Mouse (Mus musculus): ENCODE results near the gene Myo1f.

Myo1f gene

DNA sequence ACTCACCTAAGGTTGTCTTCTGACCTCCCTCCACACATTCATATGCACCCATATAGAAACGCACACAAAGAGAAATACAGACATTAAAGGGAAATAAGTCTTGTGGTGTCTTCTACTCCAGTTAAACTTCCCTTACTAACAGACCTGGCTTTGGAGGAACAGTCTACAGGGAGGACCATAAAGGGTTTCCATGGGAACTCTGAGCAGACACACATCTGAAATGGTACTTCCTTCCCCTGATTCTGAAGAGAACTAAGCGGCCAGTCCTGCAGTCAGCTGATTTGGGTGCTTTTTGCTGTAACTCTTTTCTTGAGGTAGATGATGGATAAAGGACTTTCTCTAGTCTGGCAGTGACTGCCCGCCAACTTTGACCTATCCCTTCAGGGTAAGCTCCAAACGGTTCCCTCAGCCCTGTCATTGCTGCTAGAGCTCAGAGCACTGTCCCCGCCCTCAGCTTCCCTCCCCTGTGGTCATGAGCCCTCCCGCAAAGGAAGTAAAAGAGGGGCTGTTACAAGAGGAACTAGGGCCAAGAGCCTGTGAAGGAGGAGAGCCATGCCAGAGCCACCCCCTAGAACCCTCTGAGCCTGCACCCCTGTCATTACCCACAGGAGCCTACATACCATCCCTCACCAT, at the start of gene Myo1f:
Gene Myo1f (plus strand): TSS at position 485 of the 633 bp plus-strand sequence.
- DNase-seq (ENCODE audit: low read depth, low spot score) = no peak

DNA sequence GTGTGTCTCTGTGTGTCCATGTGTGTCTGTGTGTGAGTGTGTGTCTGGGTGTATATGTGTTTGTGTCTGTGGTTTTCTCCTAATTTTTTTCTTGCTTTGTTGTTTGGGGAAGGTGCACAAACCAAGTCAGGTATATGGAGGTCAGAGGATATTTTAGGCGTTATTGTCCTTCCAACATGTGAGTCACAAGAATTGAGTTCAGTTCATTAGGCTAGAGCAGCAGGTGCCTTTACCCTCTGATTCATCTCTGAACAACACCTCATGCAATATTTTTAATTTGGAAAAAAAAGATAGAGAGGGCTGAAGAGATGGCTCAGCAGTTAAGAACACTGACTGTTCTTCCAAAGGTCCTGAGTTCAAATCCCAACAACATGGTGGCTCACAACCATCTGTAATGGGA, 47.1 kb upstream of the Myo1f start:
- DNase-seq (ENCODE audit: low read depth, low spot score) = no peak

DNA sequence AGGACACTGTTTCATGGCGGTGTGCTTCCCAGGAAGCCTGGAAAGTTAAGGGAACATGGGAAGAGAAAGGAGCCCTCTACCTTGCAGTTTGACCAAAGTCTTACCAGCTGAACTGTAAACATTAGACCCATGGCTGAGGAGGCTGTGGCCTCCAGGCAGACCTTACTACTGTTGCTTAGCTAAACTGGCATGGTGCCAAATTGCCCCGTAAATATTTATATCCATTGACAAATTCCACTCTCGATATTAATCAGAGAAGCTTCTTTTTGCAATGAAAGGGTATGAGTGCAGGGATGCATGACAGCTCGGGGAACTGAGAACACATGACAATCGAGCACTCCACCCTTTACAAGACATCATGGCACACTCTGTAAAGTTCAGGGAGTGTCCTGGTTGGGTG, 45.3 kb upstream of the Myo1f start:
- DNase-seq (ENCODE audit: low read depth, low spot score) = no peak

DNA sequence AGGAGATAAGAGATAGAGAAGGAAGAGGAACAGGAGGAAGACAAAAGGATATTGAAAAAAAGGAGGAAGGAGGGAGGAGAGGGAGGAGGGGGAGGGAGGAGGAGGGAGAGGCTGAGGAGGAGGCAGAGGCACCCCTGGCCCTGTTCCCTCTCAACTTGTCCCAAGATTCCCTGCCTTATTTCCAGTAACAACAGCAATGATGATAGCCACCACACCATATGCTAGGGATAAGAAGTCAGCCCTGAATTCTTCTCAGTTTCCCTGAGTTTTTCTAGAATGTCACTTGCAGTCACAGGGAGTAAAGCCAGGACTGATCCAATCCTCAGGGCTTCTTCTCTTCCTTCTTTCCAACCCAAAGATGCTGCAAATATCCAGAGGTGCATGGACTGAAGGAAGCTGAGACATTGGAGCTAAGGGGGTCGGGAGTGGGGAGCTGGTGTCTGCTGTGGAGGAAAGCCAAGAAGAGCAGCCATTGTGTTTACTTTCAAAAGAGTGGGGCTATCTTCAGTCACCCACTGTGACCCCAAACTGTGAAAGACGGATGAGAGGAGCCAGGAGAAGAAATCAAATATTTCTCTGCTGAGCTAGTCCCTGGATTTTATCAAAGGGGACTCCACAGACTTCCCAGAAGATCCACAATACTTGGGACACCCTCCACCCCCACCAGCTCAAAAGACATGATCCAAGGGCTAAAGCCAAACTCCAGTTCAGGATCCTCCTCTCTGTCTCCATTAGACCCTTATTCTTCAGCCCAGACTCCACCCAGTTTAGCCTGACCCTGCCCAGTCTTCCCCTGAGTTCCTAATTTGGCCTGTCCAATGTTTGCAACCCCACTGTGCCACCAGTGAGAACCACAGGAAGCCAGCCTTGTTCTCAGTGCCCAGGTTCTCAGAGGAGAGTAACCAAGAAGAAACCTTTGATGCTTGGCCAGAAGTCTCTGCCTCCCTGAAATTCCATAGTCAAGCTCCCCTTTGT, 42.8 kb upstream of the Myo1f start:
- no peak for DNase-seq (ENCODE audit: low read depth, low spot score)

DNA sequence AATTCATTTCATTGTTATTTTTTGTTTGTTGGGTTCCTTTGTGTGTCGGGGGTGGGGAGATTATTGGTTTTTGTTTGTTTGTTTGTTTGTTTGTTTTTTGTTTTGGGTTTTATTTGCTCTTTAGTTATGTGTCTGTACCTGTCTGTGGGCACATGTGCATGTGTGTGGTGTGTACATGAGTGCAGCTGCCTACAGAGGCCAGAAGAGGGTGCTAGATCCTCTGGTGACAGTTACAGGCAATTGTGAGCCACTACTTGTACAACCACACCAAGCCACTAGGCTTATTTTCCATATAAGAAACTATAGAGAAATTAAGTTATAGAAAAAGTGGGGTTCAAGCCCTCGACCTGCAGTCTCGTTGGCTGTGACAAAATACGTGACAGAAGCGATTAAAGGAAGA, 41.6 kb upstream of the Myo1f start:
- no peak for DNase-seq (ENCODE audit: low read depth, low spot score)

DNA sequence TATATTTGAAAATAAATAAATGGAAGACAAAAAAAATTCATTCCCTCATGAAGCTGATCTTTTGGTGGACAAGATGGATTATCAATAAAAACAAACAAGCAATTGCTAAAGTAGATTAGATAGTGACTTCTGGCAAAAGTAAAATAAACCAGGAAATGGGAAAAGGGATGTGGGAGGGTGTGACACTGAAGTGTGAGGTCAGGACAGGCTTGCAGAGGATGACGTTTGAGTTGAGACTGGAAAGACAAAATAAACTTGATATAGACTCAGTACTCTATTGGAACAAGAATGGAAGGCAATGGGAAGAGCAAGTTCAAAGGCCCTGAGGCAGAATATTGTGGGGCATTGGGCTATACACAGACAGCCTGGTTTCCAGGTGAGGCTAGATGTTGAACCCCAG, 35.1 kb upstream of the Myo1f start:
- no peak for DNase-seq (ENCODE audit: low read depth, low spot score)

DNA sequence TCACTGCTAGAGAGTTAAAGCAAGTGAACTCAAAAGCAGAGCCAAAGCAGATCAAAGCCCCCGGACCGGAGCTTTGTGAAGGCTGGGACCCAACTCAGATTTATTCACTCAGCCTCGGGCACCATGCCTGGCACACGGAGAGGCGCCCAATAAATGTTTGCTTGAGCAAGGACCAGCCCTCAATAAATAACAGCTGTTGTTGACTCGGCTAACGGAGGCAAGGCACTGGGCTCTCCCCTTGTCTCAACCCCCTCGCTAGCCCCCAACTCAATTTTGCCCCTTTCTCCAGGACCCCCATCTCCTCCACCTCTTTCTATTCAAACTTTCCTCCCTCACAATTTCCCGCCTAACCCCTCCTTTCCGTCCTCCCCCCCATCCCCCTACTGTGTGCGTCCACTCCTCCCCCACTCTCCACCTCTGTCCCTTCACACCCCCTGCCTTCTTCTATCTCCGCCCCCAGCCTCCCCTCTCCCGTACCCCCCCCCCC, 32.0 kb upstream of the Myo1f start:
- DNase-seq (ENCODE audit: low read depth, low spot score) = no peak

DNA sequence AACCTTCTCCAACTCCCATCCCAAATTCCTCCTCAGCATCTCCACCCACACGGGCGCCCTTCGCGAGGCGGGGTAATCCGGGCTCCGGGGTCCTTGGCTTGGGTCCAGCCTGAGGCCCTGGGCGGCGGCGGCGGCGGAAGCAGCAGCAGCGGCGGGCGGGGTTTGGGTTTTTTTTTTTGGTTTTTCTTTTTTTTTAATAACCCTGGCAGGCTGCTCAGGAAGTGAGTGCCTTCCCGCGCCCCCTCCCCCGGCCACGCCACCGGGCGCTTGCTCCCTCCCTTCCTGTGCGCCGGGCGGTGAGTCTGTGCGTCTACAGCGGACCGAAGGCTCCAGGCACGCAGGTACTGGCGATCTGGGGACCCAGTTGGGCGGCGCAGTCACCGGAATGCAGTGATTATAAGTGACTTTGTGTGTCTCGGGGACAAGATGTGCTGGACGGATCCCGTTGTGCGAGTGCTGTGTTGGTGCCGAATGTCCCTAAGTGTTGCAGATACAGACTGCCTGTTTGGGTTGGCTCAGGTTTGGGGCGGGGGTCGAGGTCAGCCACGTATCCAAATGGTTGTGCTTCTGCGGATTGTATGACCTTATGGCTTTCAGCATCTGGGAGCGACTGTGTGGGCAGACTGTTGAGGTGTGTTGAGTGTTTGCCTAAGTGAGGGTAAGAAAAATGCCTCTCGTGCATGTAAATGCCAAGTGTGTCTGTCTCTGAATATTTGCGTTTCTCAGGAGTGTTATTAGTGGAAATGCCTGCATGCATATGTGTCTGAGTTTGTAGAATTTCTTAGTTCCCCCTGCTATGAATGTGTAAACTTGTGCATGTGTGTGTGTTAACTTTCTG, 31.4 kb upstream of the Myo1f start, which contains the start of gene Adamts10:
Gene Adamts10 (plus strand): TSS at position 287 of the 838 bp plus-strand sequence.
- DNase-seq (ENCODE audit: low read depth, low spot score) = peak; percentile 17

DNA sequence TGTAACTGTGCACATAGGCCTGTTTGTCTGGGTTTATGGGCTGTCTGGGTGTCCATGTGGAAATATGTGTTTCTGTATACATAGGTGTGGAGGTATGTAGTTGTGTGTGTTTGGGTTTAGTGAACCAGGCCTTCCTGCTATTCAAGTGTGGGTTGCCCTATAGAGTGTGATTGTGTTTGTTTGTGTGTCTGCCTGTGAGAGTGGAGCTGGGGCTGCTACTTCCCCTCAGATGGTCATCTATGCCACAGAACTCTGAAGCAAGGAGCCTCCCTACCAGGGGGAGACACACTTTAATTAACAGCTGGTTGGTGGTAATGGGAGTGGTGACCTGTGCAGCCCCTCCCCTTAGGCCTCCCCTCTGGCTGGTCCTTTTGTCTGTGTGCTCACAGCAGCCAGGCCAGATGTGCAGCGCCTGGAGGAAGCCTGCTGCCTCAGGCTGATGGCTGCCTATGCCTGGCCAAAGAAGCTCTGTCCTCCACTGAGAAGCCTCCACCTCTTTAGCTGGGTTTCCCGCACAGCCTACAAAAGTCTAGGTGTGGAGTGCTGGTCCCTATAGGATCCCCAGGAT, 30.6 kb upstream of the Myo1f start:
- no peak for DNase-seq (ENCODE audit: low read depth, low spot score)

DNA sequence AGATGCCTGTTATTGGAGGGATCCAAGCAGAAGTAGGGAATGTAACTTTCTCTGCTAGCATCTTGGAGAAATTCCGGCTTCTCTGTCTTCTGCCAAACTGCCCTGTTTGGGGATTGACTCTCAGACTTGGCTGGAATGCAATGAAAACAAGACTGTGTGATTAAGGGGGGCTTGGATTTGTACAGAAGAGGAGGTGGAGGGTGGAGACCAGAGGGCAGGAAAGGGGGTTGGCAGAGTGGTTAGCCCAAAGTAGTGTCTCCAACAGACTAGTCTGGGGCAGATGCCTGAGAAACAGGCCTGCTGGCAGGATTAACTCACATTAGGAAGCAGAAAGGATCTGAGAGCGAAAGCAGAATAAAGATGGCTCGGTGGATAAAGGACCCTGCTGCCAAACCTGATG, 29.0 kb upstream of the Myo1f start:
- DNase-seq (ENCODE audit: low read depth, low spot score) = no peak

DNA sequence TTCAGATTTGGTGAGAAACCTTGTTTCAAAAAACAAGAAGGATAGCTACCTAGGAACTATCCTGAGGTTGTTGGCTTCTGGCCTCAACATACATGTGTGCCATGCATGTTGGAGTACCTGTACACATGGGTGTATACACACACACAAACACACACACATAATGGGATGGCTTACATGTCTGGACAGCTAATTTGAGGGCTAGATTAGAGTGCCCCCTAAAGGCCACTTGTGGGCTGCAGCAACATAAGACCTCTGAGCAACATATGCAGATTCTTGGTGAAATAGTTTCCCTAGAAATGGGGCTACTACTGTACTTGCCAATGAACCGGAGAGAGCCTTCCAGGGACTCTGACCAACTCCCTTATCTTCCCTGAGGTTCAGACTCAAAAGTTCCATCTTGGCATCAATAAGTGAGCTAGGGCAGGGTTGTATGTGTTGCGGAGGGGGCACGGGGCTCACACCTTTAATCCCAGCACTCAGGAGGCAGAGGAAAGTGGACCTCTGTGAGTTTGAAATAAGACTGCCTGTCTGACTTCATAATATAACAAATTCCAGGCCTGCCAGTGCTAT, 16.3 kb upstream of the Myo1f start:
- DNase-seq (ENCODE audit: low read depth, low spot score) = no peak

DNA sequence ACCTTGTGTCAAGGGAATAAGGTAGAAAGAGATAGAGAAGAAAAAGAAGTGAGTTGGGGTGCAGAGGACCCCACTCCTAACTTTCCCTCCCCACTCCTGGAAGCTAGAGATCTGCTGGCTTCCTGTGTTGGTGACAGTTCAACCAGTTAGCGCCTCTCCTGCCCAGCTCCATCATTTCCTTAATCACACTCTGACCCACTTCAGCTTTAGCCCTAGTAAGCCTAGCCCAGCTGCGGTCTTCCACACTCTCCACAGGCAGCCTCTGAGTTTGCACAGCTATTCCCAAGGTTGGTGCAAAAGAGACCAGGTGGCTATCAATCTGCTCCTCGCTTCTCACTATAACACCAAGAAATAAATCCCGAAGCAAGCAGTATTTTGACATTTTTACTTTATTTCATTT, 15.6 kb upstream of the Myo1f start:
- DNase-seq (ENCODE audit: low read depth, low spot score) = no peak

DNA sequence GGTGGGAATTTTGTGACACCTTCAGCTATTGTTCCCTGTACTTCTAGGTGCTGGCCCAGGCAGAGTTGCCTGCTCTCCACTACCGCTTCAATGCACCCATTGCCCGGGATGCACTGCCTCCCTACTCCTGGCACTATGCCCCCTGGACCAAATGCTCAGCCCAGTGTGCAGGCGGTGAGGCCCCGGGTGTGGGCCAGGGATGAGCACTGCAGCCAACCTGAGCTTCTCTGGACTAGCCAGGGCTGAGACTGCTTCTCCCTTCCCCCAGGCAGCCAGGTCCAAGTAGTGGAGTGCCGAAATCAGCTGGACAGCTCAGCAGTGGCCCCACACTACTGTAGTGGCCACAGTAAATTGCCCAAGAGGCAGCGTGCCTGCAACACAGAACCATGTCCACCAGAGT, 6.3 kb upstream of the Myo1f start:
- no peak for DNase-seq (ENCODE audit: low read depth, low spot score)

DNA sequence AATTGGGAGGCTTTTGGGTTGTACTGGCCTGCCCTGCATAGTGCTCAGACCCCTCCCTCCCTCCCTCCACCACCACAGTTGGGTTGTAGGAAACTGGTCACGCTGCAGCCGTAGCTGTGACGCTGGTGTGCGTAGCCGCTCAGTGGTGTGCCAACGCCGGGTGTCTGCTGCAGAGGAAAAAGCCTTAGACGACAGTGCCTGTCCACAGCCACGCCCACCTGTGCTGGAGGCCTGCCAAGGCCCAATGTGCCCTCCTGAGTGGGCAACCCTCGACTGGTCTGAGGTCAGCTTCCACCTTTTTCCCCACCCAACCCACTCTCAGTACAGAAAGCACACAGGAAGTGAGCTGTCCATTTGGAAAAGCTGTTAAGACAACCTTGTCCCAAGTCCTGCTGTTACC, 5.1 kb upstream of the Myo1f start:
- DNase-seq (ENCODE audit: low read depth, low spot score) = no peak

DNA sequence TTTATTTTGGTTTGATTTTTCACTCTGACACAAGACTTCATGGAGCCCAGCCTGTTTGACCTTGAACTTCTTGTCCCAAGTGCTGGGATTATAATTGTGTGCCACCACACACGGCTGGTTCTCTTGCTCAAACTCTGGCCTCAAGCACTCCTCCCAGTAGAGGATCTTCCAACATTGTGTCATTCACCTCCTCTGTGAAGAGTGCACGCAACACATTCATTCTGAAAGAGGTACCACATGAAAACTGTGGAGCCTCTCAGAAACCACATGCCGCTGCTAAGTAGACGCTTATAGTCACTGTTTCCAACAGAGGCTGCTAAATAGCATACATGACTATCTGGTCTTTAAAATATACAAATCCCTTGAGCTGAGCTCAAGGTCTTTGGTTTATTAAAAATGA, 3.4 kb upstream of the Myo1f start:
- no peak for DNase-seq (ENCODE audit: low read depth, low spot score)

DNA sequence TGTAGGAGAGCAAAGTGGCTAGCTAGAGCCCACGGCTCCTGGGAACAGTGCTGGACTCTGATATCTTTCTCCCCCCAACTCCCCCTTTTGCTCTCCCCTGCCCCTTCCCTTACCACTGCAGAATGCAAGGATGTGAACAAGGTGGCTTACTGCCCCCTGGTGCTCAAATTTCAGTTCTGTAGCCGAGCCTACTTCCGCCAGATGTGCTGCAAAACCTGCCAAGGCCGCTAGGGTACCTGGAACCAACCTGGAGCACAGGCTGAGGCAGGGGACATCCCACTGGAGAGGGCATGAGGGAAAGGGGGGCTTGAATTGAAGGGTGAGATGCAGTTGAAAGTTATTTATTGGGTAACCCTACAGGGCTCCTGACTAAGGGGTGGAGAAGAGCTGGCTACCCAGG, 2.5 kb upstream of the Myo1f start:
- no peak for DNase-seq (ENCODE audit: low read depth, low spot score)

DNA sequence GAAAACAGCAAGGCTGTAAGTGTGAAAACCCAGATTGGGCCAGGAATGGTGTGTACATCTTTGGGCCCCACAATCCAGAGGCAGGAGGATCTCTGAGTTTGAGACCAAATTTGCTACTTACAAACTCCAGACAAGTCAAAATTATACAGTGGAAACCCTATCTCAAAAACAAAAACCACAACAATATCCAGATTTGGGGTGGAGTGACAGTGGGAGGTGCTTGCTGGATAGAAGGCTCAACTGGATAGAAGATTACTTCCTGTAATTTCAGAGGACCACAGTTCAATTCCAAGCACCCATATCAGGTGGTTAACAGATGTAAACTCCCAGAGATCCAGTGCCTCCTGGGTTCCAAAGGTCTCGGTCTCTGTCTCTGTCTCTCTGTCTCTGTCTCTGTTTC, 971 bp upstream of the Myo1f start:
- no peak for DNase-seq (ENCODE audit: low read depth, low spot score)

DNA sequence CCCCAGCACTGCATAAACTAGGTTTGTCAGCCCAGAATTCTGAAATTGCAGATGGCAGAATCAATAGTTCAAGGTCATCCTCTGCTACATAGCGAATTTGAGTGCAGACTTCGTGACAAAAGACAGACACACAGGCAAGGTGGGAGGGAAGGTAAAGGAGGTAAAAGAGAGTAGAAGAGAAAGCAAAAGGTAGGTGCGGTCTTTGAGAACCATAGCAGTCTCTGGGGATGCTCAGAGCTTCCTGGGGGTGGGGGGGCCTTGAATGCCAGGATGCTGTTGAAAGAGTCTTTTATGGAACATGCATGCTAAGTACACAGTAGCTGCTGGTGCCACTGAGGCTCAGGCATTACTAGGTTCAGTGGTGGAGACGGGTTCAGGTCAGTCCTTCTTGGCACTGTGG, 2.4 kb downstream of the Myo1f start:
- no peak for DNase-seq (ENCODE audit: low read depth, low spot score)

DNA sequence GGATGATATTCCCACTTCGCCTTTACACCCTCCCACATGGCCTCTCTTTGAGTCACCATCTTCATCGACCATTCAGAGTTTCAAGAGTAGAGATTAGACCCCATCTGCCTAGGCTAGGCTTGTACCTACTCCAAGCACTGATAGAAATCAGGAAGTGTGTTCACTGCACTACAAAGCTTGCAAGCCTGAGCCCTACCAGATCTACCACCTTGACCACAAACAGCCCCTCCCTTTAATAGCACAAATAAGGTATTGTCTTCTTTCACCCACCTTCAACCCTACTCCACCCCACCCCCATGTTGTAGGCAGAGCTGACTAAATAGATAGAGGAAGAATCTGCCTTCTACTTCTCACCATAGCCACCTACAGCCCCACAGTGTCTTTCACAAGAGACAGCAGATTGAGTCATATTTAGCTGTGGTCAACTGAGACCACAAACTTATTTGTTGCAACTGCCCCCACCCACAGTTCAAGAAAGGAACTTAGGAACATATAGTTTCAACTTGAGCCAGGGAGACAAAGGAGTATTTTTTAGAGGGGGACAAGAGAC, 8.1 kb downstream of the Myo1f start:
- DNase-seq (ENCODE audit: low read depth, low spot score) = no peak

DNA sequence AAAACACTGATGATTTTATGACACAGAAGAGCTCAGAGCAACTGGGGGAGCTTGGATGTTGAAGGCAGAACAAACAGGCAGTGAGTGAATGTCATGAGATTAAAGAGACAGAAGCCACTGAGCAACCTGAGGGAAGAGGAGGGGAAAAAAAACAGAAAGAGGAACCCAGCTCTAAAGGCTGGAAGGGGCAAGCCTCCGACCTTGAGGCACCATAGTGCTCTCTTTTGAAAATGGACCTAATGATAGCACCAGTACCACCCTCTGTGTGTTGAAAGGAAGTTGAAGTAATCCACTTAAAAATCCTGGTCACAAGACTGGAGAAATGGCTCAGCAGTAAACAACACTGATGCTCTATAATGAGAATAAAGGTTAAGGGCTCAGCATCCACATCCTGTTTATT, 9.1 kb downstream of the Myo1f start:
- DNase-seq (ENCODE audit: low read depth, low spot score) = no peak

DNA sequence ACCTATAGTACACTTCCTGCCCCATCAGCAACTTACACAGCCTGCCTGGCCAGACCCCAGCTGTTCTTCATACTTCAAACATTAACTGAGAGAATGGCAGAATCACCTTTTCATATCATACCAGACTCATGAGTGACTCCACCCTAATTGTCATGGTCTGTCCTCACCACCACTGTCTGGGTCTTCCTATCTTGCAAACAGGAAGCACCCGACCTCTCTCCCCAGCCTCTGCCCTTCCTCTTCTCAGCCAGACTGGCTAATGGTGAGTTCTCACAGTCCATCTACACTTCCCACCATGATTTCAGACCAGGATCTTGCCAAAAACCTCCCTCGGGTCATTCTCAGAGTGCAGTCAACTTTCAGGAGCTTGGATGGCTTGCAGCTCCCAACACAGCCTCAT, 10.7 kb downstream of the Myo1f start:
- DNase-seq (ENCODE audit: low read depth, low spot score) = no peak
